10 mouse cellular contexts compared by ENCODE assay signal in the genomic region with DNA sequence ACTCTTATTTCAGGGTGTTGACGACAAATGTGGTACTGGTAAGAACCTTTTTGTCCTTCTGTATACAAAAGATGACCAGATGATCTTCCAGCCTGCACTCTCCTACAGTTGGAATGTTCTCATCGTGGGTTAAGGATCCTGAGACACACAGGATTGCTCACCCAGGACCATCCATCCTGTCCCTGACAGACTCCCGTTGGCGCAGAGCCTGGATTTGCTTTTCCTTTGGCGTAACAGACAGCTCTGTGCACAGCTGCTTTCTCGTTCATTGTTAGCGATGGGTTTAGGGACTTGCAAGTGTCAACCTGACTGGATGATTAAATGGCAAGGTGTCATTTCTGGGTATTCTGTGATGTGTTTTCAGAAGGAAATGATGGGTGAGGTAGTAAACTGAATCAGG. TPM values are rescaled to one million over a fixed set of nuclear protein-coding genes. Genes with fewer than 3 reads are reported as not detected.
A peak's percentile ranks its signal among the peaks of the same experiment; 100 is the strongest.
DNase-seq lines count a peak whose midpoint lies in the region; ATAC-seq and TF ChIP-seq lines count a peak whose summit lies in the region.
"Had no signal": no experiment of that assay in that cellular context is flagged by ENCODE, and none has a peak within 500 bp of the region (broad histone marks: within the 10 kb centered on the region; RNA-seq: fewer than 3 reads in every experiment).

No protein-coding gene starts in this region.

- H3K27ac ChIP-seq in neural tube, embryonic 11.5 days (ENCODE audit: low read depth, low read length), result no peak overlapping the region
- no peak overlapping the region for H3K27ac ChIP-seq in neural tube, embryonic 15.5 days (replicated peaks)
- H3K27ac ChIP-seq in liver, adult 2 months (replicated peaks; ENCODE audit: insufficient read depth, low read depth, low read length), result peak overlapping the region; percentile 94
- H3K27ac ChIP-seq in stomach, postnatal 0 days (replicated peaks), result peak overlapping the region; percentile 65; the same call in 1 of the 2 replicates

- TF ChIP-seq CTCF in liver, adult 2 months (IDR thresholded peaks at IDR 0.05; ENCODE audit: low read depth, low read length), result no peak
- TF ChIP-seq CTCF in stomach, postnatal 0 days (IDR thresholded peaks at IDR 0.05; ENCODE audit: low read depth), result no peak

- intact Hi-C loops in gastrocnemius, postnatal 14 days (cut with DNase I; ENCODE audit: low total_unique reads), result no loop called here

- no peak overlapping the region for H3K9ac ChIP-seq in neural tube, embryonic 11.5 days (ENCODE audit: low read length)
- H3K9ac ChIP-seq in neural tube, embryonic 15.5 days (replicated peaks), result no peak overlapping the region
- no peak overlapping the region for H3K9ac ChIP-seq in liver, adult 2 months (ENCODE audit: low read depth, low read length)
- H3K9ac ChIP-seq in stomach, postnatal 0 days (ENCODE audit: low read length), result no peak overlapping the region

- H3K4me3 ChIP-seq in neural tube, embryonic 11.5 days (ENCODE audit: low read depth, low read length), result no peak overlapping the region
- no peak overlapping the region for H3K4me3 ChIP-seq in neural tube, embryonic 15.5 days (replicated peaks)
- no peak overlapping the region for H3K4me3 ChIP-seq in liver, adult 2 months (ENCODE audit: insufficient read depth, low read depth, low read length)
- no peak overlapping the region for H3K4me3 ChIP-seq in stomach, postnatal 0 days (ENCODE audit: low read depth, low read length)

- no peak for TF ChIP-seq EP300 in stomach, postnatal 0 days (optimal IDR thresholded peaks at IDR 0.05)

- no peaks in the 10 kb centered on the region for H3K9me3 ChIP-seq in neural tube, embryonic 11.5 days (ENCODE audit: control insufficient read depth, low read length)
- H3K9me3 ChIP-seq in neural tube, embryonic 15.5 days (replicated peaks), result no peaks in the 10 kb centered on the region
- H3K9me3 ChIP-seq in stomach, postnatal 0 days (ENCODE audit: control insufficient read depth, low read length), result no peaks in the 10 kb centered on the region
- H3K9me3 ChIP-seq: megakaryocyte, embryonic 14.5 days had no signal

- H3K4me2 ChIP-seq in neural tube, embryonic 11.5 days (ENCODE audit: low read depth), result no peak overlapping the region
- no peak overlapping the region for H3K4me2 ChIP-seq in neural tube, embryonic 15.5 days
- no peak overlapping the region for H3K4me2 ChIP-seq in stomach, postnatal 0 days (replicated peaks; ENCODE audit: low read depth)

- no peaks in the 10 kb centered on the region for H3K4me1 ChIP-seq in neural tube, embryonic 11.5 days (ENCODE audit: control insufficient read depth, insufficient read depth, low read length)
- H3K4me1 ChIP-seq in neural tube, embryonic 15.5 days, result no peaks in the 10 kb centered on the region; the same call in 1 of the 2 replicates
- peaks cover 22% of the 10 kb centered on the region for H3K4me1 ChIP-seq in liver, adult 2 months (ENCODE audit: control insufficient read depth, insufficient read depth, low read length)
- 0 out of 2 replicates have a peak, but pooled peaks cover 2% of the 10 kb centered on the region for H3K4me1 ChIP-seq in stomach, postnatal 0 days (replicated peaks; ENCODE audit: control insufficient read depth, insufficient read depth)

- ATAC-seq in neural tube, embryonic 11.5 days (ENCODE audit: insufficient read depth, low FRiP score, low TSS enrichment), result no peak
- ATAC-seq in neural tube, embryonic 15.5 days (ENCODE audit: low FRiP score), result no peak
- no peak for ATAC-seq in stomach, postnatal 0 days (ENCODE audit: low FRiP score, low TSS enrichment)

- peak; percentile 26 for DNase-seq in gastrocnemius, postnatal 14 days
- DNase-seq in gastrocnemius, postnatal 4 days (ENCODE audit: low spot score in 2 of 2), result no peak
- DNase-seq in neural tube, embryonic 11.5 days (ENCODE audit: low spot score), result peak; percentile 9
- DNase-seq in liver, adult 2 months (ENCODE audit: extremely low read depth, low read depth, low spot score), result peak; percentile 36
- DNase-seq in stomach, postnatal 0 days (ENCODE audit: low spot score), result no peak
- no peak for DNase-seq in testis, postnatal 10 days (ENCODE audit: low spot score)
- no peak for DNase-seq in layer of hippocampus, adult 18-20 months (ENCODE audit: low spot score in 2 of 2)

- H3K27me3 ChIP-seq in neural tube, embryonic 11.5 days (ENCODE audit: control insufficient read depth, insufficient read depth, low read length), result no peaks in the 10 kb centered on the region
- H3K27me3 ChIP-seq in neural tube, embryonic 15.5 days (replicated peaks), result no peaks in the 10 kb centered on the region
- no peaks in the 10 kb centered on the region for H3K27me3 ChIP-seq in liver, adult 2 months (ENCODE audit: control insufficient read depth, insufficient read depth, low read length)
- no peaks in the 10 kb centered on the region for H3K27me3 ChIP-seq in stomach, postnatal 0 days (ENCODE audit: control insufficient read depth, insufficient read depth, low read length)
- H3K27me3 ChIP-seq: megakaryocyte, embryonic 14.5 days had no signal

- WGBS in neural tube, embryonic 11.5 days, result 72% methylated on average over 7 of the region's 7 CpGs
- WGBS in neural tube, embryonic 15.5 days, result 52% methylated on average over 7 of the region's 7 CpGs
- WGBS in liver, adult 2 months, result 63% methylated on average over 7 of the region's 7 CpGs
- 22% methylated on average over 7 of the region's 7 CpGs for WGBS in stomach, postnatal 0 days

- no peaks in the 10 kb centered on the region for H3K36me3 ChIP-seq in neural tube, embryonic 11.5 days (ENCODE audit: control insufficient read depth, insufficient read depth, low read length)
- H3K36me3 ChIP-seq in neural tube, embryonic 15.5 days, result no peaks in the 10 kb centered on the region
- H3K36me3 ChIP-seq in liver, adult 2 months (ENCODE audit: control insufficient read depth, insufficient read depth, low read length), result no peaks in the 10 kb centered on the region
- no peaks in the 10 kb centered on the region for H3K36me3 ChIP-seq in stomach, postnatal 0 days (ENCODE audit: control insufficient read depth, insufficient read depth, low read length)

- TF ChIP-seq POLR2A in liver, adult 2 months (IDR thresholded peaks at IDR 0.05; ENCODE audit: extremely low read depth, insufficient read depth, low read length), result no peak

- H3K79me2 ChIP-seq in liver, adult 2 months (ENCODE audit: control insufficient read depth, insufficient read depth, low read length), result no peaks in the 10 kb centered on the region

RNA-seq across cellular contexts. Expression of gene Ifnb1, which starts 14.1 kb away (rescaled TPM):
- total RNA-seq in gastrocnemius, postnatal 14 days (2021), result not detected
- total RNA-seq in gastrocnemius, postnatal 4 days (2021), result not detected
- polyA plus RNA-seq in neural tube, embryonic 11.5 days (2014; fragmentation: Nextera tagmentation; extraction: Ambion mirVana), result not detected in 2 replicates
- not detected in 2 replicates for polyA plus RNA-seq in neural tube, embryonic 15.5 days (2015; fragmentation: Nextera tagmentation; extraction: Ambion mirVana)
- not detected in 2 replicates for total RNA-seq in liver, adult 2 months (2014; rRNA removed)
- not detected in 2 replicates for polyA plus RNA-seq in liver, adult 2 months (2012; rRNA removed)
- polyA plus RNA-seq in stomach, postnatal 0 days (2015; fragmentation: Nextera tagmentation; extraction: Ambion mirVana), result not detected in 2 replicates
- total RNA-seq in layer of hippocampus, adult 18-20 months (2021), result not detected
- polyA plus RNA-seq: testis, adult 2 months had no signal

RNA-seq across cellular contexts. Expression of gene Ifna15, which starts 21.4 kb away (rescaled TPM):
- total RNA-seq in gastrocnemius, postnatal 14 days (2021), result not detected
- total RNA-seq in gastrocnemius, postnatal 4 days (2021), result not detected
- not detected in 2 replicates for polyA plus RNA-seq in neural tube, embryonic 11.5 days (2014; fragmentation: Nextera tagmentation; extraction: Ambion mirVana)
- not detected in 2 replicates for polyA plus RNA-seq in neural tube, embryonic 15.5 days (2015; fragmentation: Nextera tagmentation; extraction: Ambion mirVana)
- total RNA-seq in liver, adult 2 months (2014; rRNA removed), result not detected in 2 replicates
- polyA plus RNA-seq in liver, adult 2 months (2012; rRNA removed), result not detected in 2 replicates
- polyA plus RNA-seq in stomach, postnatal 0 days (2015; fragmentation: Nextera tagmentation; extraction: Ambion mirVana), result not detected in 2 replicates
- not detected for total RNA-seq in layer of hippocampus, adult 18-20 months (2021)
- polyA plus RNA-seq: testis, adult 2 months had no signal

RNA-seq across cellular contexts. Expression of gene Ifna14, which starts 35.0 kb away (rescaled TPM):
- total RNA-seq in gastrocnemius, postnatal 14 days (2021), result not detected
- total RNA-seq in gastrocnemius, postnatal 4 days (2021), result not detected
- not detected in 2 replicates for polyA plus RNA-seq in neural tube, embryonic 11.5 days (2014; fragmentation: Nextera tagmentation; extraction: Ambion mirVana)
- not detected in 2 replicates for polyA plus RNA-seq in neural tube, embryonic 15.5 days (2015; fragmentation: Nextera tagmentation; extraction: Ambion mirVana)
- total RNA-seq in liver, adult 2 months (2014; rRNA removed), result not detected in 2 replicates
- polyA plus RNA-seq in liver, adult 2 months (2012; rRNA removed), result not detected in 2 replicates
- polyA plus RNA-seq in stomach, postnatal 0 days (2015; fragmentation: Nextera tagmentation; extraction: Ambion mirVana), result not detected in 2 replicates
- not detected for total RNA-seq in layer of hippocampus, adult 18-20 months (2021)
- polyA plus RNA-seq: testis, adult 2 months had no signal

RNA-seq across cellular contexts. Expression of gene Ifna9, which starts 55.5 kb away (rescaled TPM):
- not detected for total RNA-seq in gastrocnemius, postnatal 14 days (2021)
- total RNA-seq in gastrocnemius, postnatal 4 days (2021), result not detected
- not detected in 2 replicates for polyA plus RNA-seq in neural tube, embryonic 11.5 days (2014; fragmentation: Nextera tagmentation; extraction: Ambion mirVana)
- not detected in 2 replicates for polyA plus RNA-seq in neural tube, embryonic 15.5 days (2015; fragmentation: Nextera tagmentation; extraction: Ambion mirVana)
- not detected in 2 replicates for total RNA-seq in liver, adult 2 months (2014; rRNA removed)
- polyA plus RNA-seq in liver, adult 2 months (2012; rRNA removed), result not detected in 2 replicates
- polyA plus RNA-seq in stomach, postnatal 0 days (2015; fragmentation: Nextera tagmentation; extraction: Ambion mirVana), result not detected in 2 replicates
- total RNA-seq in layer of hippocampus, adult 18-20 months (2021), result not detected
- polyA plus RNA-seq: testis, adult 2 months had no signal

Comparison
In these comparisons a context has a peak if more than half of its experiments do, and no peak if none do; other contexts are left out.
1. DNase-seq: peak in gastrocnemius, postnatal 14 days (single experiment), neural tube, embryonic 11.5 days (single experiment) and liver, adult 2 months (single experiment); none in gastrocnemius, postnatal 4 days (0 of 2), stomach, postnatal 0 days (single experiment), testis, postnatal 10 days (single experiment) and layer of hippocampus, adult 18-20 months (0 of 2).
2. H3K27ac ChIP-seq: peak in liver, adult 2 months (single experiment) and stomach, postnatal 0 days (single experiment); none in neural tube, embryonic 11.5 days (single experiment) and neural tube, embryonic 15.5 days (single experiment).